Mouse (Mus musculus): Measurements from ENCODE around the gene S1pr3. TPM values are rescaled to one million over a fixed set of nuclear protein-coding genes. Genes with fewer than 3 reads are reported as not detected.
A peak's percentile ranks its signal among the peaks of the same experiment; 100 is the strongest.

Gene S1pr3
- polyA plus RNA-seq, 2 experiments: 74.0 to 113 TPM

- ATAC-seq (ENCODE audit: low FRiP score, low read depth): peak; percentile 62
These were observed 7.5 kb upstream of the S1pr3 start for GRCm38 (mm10) chr13:51400736-51401501.

DNA sequence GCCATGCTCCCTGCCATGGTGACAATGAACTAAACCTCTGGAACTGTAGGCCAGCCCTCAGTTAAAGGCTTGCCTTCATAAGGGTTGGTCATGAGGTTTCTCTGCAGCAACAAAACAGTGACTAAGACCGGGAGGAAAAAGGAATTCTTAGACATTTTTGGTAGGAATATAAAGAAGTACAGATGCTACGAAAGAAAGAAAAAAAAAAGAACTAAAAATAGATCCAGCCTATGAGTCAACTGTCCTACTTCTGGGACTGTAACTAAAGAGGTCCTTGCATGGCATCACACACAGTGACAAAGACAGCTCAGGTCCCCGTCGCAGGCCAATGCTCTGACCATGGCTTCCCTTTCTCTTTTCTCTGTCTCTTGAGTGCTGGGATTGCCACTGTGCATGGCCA lies 3.9 kb upstream of the S1pr3 start:
- H3K9me3 ChIP-seq (ENCODE audit: control insufficient read depth, low read length): no peaks in the 10 kb centered on the region
- H3K27me3 ChIP-seq (ENCODE audit: control insufficient read depth, insufficient read depth, low read length): no peaks in the 10 kb centered on the region
- 83% methylated on average over 4 of the region's 4 CpGs for WGBS
- peaks cover 26% of the 10 kb centered on the region for H3K4me1 ChIP-seq (ENCODE audit: control insufficient read depth, insufficient read depth, low read length)
- TF ChIP-seq POLR2A (IDR thresholded peaks at IDR 0.05; ENCODE audit: borderline replicate concordance, extremely low read depth, insufficient read depth, insufficient read length): no peak
- H3K9ac ChIP-seq (ENCODE audit: low read depth, low read length, severe bottlenecking): no peak overlapping the region
- no peaks in the 10 kb centered on the region for H3K36me3 ChIP-seq (ENCODE audit: control insufficient read depth, insufficient read depth, low read length)
- H3K4me3 ChIP-seq (replicated peaks; ENCODE audit: low read length): no peak overlapping the region
- H3K27ac ChIP-seq (replicated peaks; ENCODE audit: low read depth, low read length): no peak overlapping the region
- no peak for ATAC-seq (ENCODE audit: low FRiP score, low read depth)
- no peak for DNase-seq (ENCODE audit: low spot score)
- no peak overlapping the region for H3K4me2 ChIP-seq (replicated peaks; ENCODE audit: low read depth, low read length, severe bottlenecking)

More at GRCm38 (mm10) chr13:51400736-51401501, 7.5 kb upstream of the S1pr3 start:
- peaks cover 9% of the 10 kb centered on the region for H3K4me1 ChIP-seq (ENCODE audit: control insufficient read depth, insufficient read depth, low read length)
- peak overlapping the region; percentile 32 for H3K4me3 ChIP-seq (replicated peaks; ENCODE audit: low read length)
- H3K9me3 ChIP-seq (ENCODE audit: control insufficient read depth, low read length): no peaks in the 10 kb centered on the region
- H3K4me2 ChIP-seq (replicated peaks; ENCODE audit: low read depth, low read length, severe bottlenecking): peak overlapping the region; percentile 92
- 11% methylated on average over 20 of the region's 20 CpGs for WGBS
- no peaks in the 10 kb centered on the region for H3K36me3 ChIP-seq (ENCODE audit: control insufficient read depth, insufficient read depth, low read length)
- H3K9ac ChIP-seq (ENCODE audit: low read depth, low read length, severe bottlenecking): peak overlapping the region; percentile 50
- peak; percentile 82 for DNase-seq (ENCODE audit: low spot score)
- no peak for TF ChIP-seq POLR2A (IDR thresholded peaks at IDR 0.05; ENCODE audit: borderline replicate concordance, extremely low read depth, insufficient read depth, insufficient read length)
- no peaks in the 10 kb centered on the region for H3K27me3 ChIP-seq (ENCODE audit: control insufficient read depth, insufficient read depth, low read length)
- peak overlapping the region; percentile 13; the same call in 1 of the 2 replicates for H3K27ac ChIP-seq (replicated peaks; ENCODE audit: low read depth, low read length)

DNA sequence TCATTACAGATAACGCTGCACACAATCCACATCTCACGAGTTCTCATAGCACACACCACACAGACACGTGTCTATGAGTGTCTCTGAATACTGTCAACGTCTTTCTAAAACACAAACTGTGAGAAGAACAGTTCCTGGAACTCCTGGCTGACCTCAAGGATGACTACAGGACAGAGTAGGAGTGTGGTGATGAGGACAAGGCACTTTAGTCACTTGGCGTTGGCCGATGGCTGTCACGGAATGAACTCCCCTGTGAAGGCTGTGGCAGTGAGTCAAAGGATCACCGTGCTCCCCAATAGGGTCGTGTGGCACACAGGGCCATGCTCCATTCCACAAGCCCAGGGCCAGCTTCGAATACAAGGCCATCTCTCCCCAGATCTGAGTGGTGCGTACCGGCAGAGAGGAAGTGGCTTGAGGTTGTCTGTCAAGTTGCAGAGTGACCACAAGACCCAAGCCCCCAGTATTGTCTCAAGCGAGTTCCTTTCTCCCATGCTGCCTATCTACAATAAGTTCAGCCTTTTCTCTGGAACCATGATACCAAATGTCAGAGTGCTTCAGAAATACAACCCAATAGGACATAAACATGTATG lies 2.6 kb upstream of the S1pr3 start:
- Histone ChIP-seq H3K9me3 (ENCODE audit: control insufficient read depth, low read length) (no peaks in the 10 kb centered on the region), H3K9ac (ENCODE audit: low read depth, low read length, severe bottlenecking) (no peak overlapping the region), H3K36me3 (ENCODE audit: control insufficient read depth, insufficient read depth, low read length) (no peaks in the 10 kb centered on the region), H3K4me2 (replicated peaks; ENCODE audit: low read depth, low read length, severe bottlenecking) (no peak overlapping the region), H3K27ac (replicated peaks; ENCODE audit: low read depth, low read length) (no peak overlapping the region), H3K27me3 (ENCODE audit: control insufficient read depth, insufficient read depth, low read length) (no peaks in the 10 kb centered on the region), H3K4me1 (ENCODE audit: control insufficient read depth, insufficient read depth, low read length) (peaks cover 23% of the 10 kb centered on the region), H3K4me3 (replicated peaks; ENCODE audit: low read length) (no peak overlapping the region)
- TF ChIP-seq POLR2A (IDR thresholded peaks at IDR 0.05; ENCODE audit: borderline replicate concordance, extremely low read depth, insufficient read depth, insufficient read length): no peak
- DNase-seq (ENCODE audit: low spot score) (no peak), ATAC-seq (ENCODE audit: low FRiP score, low read depth) (no peak)
- 91% methylated on average over 13 of the region's 13 CpGs for WGBS

DNA sequence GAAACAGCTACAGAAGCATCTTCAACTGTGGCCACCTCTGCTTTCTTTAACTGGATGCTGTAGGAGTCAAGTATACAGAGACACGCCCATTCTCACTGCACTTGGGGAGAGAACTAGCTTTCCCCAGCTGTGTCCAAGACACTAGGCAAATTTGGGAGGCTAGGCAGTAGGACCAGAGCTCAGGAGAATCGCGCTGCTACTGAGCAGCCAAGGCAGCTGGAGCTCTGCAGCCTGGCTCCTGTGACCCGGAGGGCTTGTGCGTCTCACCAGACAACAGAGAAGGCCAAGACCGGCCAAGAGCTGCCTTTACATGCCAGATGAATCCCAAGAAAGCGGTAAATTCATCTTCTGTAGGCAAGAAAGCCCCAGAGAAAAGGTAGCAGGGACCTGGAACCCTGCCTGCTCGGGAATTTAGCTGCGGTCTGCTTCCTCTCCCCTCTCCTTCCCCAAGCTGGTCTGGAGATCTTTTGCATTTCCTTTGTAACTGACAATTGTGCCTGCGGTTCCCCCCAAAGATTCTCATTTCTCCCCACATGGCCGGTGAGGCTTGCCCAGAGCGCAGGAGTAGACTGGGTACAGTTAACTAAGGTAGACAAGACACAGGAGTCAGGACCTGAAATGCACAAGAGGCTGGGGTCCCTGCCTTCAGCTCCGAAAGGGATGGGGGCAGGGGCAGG lies 760 bp upstream of the S1pr3 start:
- H3K4me3 ChIP-seq (replicated peaks; ENCODE audit: low read length): peak overlapping the region; percentile 65
- H3K36me3 ChIP-seq (ENCODE audit: control insufficient read depth, insufficient read depth, low read length): no peaks in the 10 kb centered on the region
- peak; percentile 13; the same call in 1 of the 2 replicates for ATAC-seq (ENCODE audit: low FRiP score, low read depth)
- peak; percentile 64 for DNase-seq (ENCODE audit: low spot score)
- TF ChIP-seq POLR2A (IDR thresholded peaks at IDR 0.05; ENCODE audit: borderline replicate concordance, extremely low read depth, insufficient read depth, insufficient read length): no peak
- no peaks in the 10 kb centered on the region for H3K27me3 ChIP-seq (ENCODE audit: control insufficient read depth, insufficient read depth, low read length)
- no peaks in the 10 kb centered on the region for H3K9me3 ChIP-seq (ENCODE audit: control insufficient read depth, low read length)
- H3K4me2 ChIP-seq (replicated peaks; ENCODE audit: low read depth, low read length, severe bottlenecking): peak overlapping the region; percentile 65
- H3K9ac ChIP-seq (ENCODE audit: low read depth, low read length, severe bottlenecking): peak overlapping the region; percentile 78
- WGBS: 19% methylated on average over 13 of the region's 13 CpGs
- H3K4me1 ChIP-seq (ENCODE audit: control insufficient read depth, insufficient read depth, low read length): peaks cover 34% of the 10 kb centered on the region
- H3K27ac ChIP-seq (replicated peaks; ENCODE audit: low read depth, low read length): peak overlapping the region; percentile 73

DNA sequence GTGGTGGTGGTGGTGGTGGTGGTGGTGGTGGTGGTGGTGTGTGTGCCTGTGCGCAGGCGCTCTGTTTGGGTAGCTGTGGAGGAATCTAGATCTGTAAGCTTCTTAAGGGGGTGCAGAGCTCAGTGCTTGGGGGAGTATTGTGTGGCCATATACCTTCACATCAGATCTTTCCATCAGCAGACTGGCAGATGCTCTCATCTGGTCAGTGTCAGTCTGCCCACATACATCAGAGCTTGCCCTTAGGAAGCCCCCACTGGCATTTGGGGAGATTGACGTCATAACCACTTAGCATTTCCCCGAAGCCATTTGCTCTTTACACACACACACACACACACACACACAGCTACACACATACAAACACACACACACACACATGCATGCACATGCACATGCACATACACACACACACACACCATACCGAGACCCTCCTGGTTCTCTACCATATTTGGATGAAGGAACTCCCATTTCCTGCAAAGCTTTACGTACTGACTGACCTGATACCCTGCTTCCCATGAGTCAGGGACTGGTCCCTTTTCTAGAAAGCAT lies 1.6 kb downstream of the S1pr3 start:
- peaks cover 39% of the 10 kb centered on the region for H3K4me1 ChIP-seq (ENCODE audit: control insufficient read depth, insufficient read depth, low read length)
- WGBS: 38% methylated on average over 6 of the region's 6 CpGs

More for the DNA sequence above, 1.6 kb downstream of the S1pr3 start:
- H3K9ac ChIP-seq (ENCODE audit: low read depth, low read length, severe bottlenecking): peak overlapping the region; percentile 78
- H3K4me3 ChIP-seq (replicated peaks; ENCODE audit: low read length): peak overlapping the region; percentile 65
- H3K9me3 ChIP-seq (ENCODE audit: control insufficient read depth, low read length): no peaks in the 10 kb centered on the region
- no peak for TF ChIP-seq POLR2A (IDR thresholded peaks at IDR 0.05; ENCODE audit: borderline replicate concordance, extremely low read depth, insufficient read depth, insufficient read length)
- DNase-seq (ENCODE audit: low spot score) (no peak), ATAC-seq (ENCODE audit: low FRiP score, low read depth) (no peak)
- H3K27ac ChIP-seq (replicated peaks; ENCODE audit: low read depth, low read length): peak overlapping the region; percentile 86
- peak overlapping the region; percentile 65 for H3K4me2 ChIP-seq (replicated peaks; ENCODE audit: low read depth, low read length, severe bottlenecking)
- H3K27me3 ChIP-seq (ENCODE audit: control insufficient read depth, insufficient read depth, low read length): no peaks in the 10 kb centered on the region
- peaks cover 9% of the 10 kb centered on the region for H3K36me3 ChIP-seq (ENCODE audit: control insufficient read depth, insufficient read depth, low read length)

Measured in limb, embryonic 14.5 days (tissue).